Mouse (Mus musculus): Measurements from ENCODE around the gene Ppp4r1.

GRCm38 (mm10) chr17:65770982-65771915, 11.1 kb upstream of the Ppp4r1 start:
- TF ChIP-seq CTCF (IDR thresholded peaks at IDR 0.05; ENCODE audit: low read depth) (no peak), EP300 (IDR thresholded peaks at IDR 0.05; ENCODE audit: low read depth) (no peak)

All from heart, postnatal 0 days (tissue).